Mouse (Mus musculus) C2C12 (cell line): ENCODE results near the gene Diaph3. TPM values are rescaled to one million over a fixed set of nuclear protein-coding genes. Genes with fewer than 3 reads are reported as not detected.
"Not testable (repeated sequence)": the region's sequence is repeated elsewhere in the genome, so short reads cannot be mapped to it uniquely, and the experiment has no call there.

Source experiments
- H3K27me3 ChIP-seq: one replicate; pipeline ENCODE4 v1.6.1; 2011; ENCODE audit not compliant: control insufficient read depth, insufficient read depth, insufficient read length
- H3K36me3 ChIP-seq: one replicate; pipeline ENCODE4 v1.6.1; 2011; ENCODE audit not compliant: control insufficient read depth, insufficient read depth
- H3K4me3 ChIP-seq: one replicate; pipeline ENCODE4 v1.5.1; 2011; ENCODE audit warnings: mild to moderate bottlenecking, control low read depth; ENCODE audit not compliant: poor library complexity, insufficient read depth, severe bottlenecking
- H3K79me2 ChIP-seq: one replicate; pipeline ENCODE4 v1.6.1; 2011; ENCODE audit not compliant: control insufficient read depth, insufficient read depth
- H3K79me3 ChIP-seq: one replicate; pipeline ENCODE4 v1.6.1; 2011; ENCODE audit warnings: low read depth, control low read depth
- H3ac ChIP-seq: one replicate; pipeline ENCODE3; 2011; ENCODE audit warnings: low read depth; ENCODE audit not compliant: control insufficient read depth, insufficient read length
- CEBPB ChIP-seq: IDR thresholded peaks from one replicate; pipeline ENCODE4 v1.6.1; 2011; ENCODE audit warnings: low read depth, mild to moderate bottlenecking, control low read depth, moderate library complexity
- CTCF ChIP-seq: IDR thresholded peaks from one replicate; pipeline ENCODE4 v1.5.1; 2011; ENCODE audit not compliant: control insufficient read depth, insufficient read depth, insufficient read length
- FOSL1 ChIP-seq: IDR thresholded peaks from one replicate; pipeline ENCODE4 v1.8.0; 2011; ENCODE audit warnings: mild to moderate bottlenecking, low read length; ENCODE audit not compliant: poor library complexity, insufficient read depth, severe bottlenecking
- MAX ChIP-seq: IDR thresholded peaks from one replicate; pipeline ENCODE4 v1.6.1; 2011; ENCODE audit warnings: mild to moderate bottlenecking, control low read depth
- MYOD1 ChIP-seq: IDR thresholded peaks from one replicate; pipeline ENCODE4 v1.6.1; 2011; ENCODE audit warnings: low read depth; ENCODE audit not compliant: control insufficient read depth, insufficient read length
- MYOG ChIP-seq: IDR thresholded peaks from one replicate; pipeline ENCODE4 v1.6.1; 2011; ENCODE audit not compliant: control insufficient read depth, insufficient read length; ENCODE audit errors: extremely low read depth
- USF1 ChIP-seq: IDR thresholded peaks from one replicate; pipeline ENCODE4 v1.6.1; 2011; ENCODE audit warnings: low read depth, mild to moderate bottlenecking, control low read depth, moderate library complexity
- polyA plus RNA-seq: library from polyadenylated mRNA; unstranded; fragments of >200 nt; fragmentation: generic; extraction: Trizol; gene quantifications from one replicate; pipeline ENCODE4 v1.2.1, GENCODE M21; 2012; ENCODE audit warnings: missing spikeins

The Diaph3 gene
- polyA plus RNA-seq, 1 experiment, result 14.3 TPM

GRCm38 (mm10) chr14:87091108-87091507, 49.9 kb downstream of the Diaph3 start:
- peaks cover 35% of the 10 kb centered on the region for H3K79me3 ChIP-seq
- H3K4me3 ChIP-seq, result no peak overlapping the region
- TF ChIP-seq CTCF (no peak), FOSL1 (no peak), USF1 (no peak), CEBPB (no peak), MAX (no peak)
- no peaks in the 10 kb centered on the region for H3K27me3 ChIP-seq
- no peak overlapping the region for H3ac ChIP-seq
- peaks cover 20% of the 10 kb centered on the region for H3K36me3 ChIP-seq
- peaks cover 56% of the 10 kb centered on the region for H3K79me2 ChIP-seq

- peaks cover 23% of the 10 kb centered on the region for H3K79me3 ChIP-seq
- no peaks in the 10 kb centered on the region for H3K27me3 ChIP-seq
- H3K36me3 ChIP-seq, result peaks cover 20% of the 10 kb centered on the region
- H3K79me2 ChIP-seq, result peaks cover 41% of the 10 kb centered on the region
- TF ChIP-seq FOSL1, result no peak
- TF ChIP-seq USF1, result no peak
- no peak overlapping the region for H3ac ChIP-seq
- no peak overlapping the region for H3K4me3 ChIP-seq
Observed at GRCm38 (mm10) chr14:87088928-87089327, 52.1 kb downstream of the Diaph3 start.

GRCm38 (mm10) chr14:87088456-87088855, 52.6 kb downstream of the Diaph3 start:
- H3K79me2 ChIP-seq, result peaks cover 41% of the 10 kb centered on the region
- peaks cover 20% of the 10 kb centered on the region for H3K36me3 ChIP-seq
- no peak overlapping the region for H3K4me3 ChIP-seq
- TF ChIP-seq CEBPB, result no peak
- TF ChIP-seq MAX, result no peak
- TF ChIP-seq CTCF, result no peak
- no peak for TF ChIP-seq USF1
- no peaks in the 10 kb centered on the region for H3K27me3 ChIP-seq
- no peak overlapping the region for H3ac ChIP-seq
- peaks cover 19% of the 10 kb centered on the region for H3K79me3 ChIP-seq

GRCm38 (mm10) chr14:87087996-87088395, 53.0 kb downstream of the Diaph3 start:
- H3K79me2 ChIP-seq, result peaks cover 40% of the 10 kb centered on the region
- H3K36me3 ChIP-seq, result peaks cover 20% of the 10 kb centered on the region
- peaks cover 19% of the 10 kb centered on the region for H3K79me3 ChIP-seq
- H3K4me3 ChIP-seq, result no peak overlapping the region
- no peak overlapping the region for H3ac ChIP-seq
- H3K27me3 ChIP-seq, result no peaks in the 10 kb centered on the region
- TF ChIP-seq MYOG (no peak), CEBPB (no peak), MAX (no peak), MYOD1 (no peak), USF1 (no peak), FOSL1 (no peak), CTCF (no peak)

- Histone ChIP-seq H3K36me3 (peaks cover 12% of the 10 kb centered on the region), H3K79me2 (peaks cover 47% of the 10 kb centered on the region), H3K79me3 (peaks cover 17% of the 10 kb centered on the region)
- not testable (repeated sequence) for H3K4me3 ChIP-seq, H3K27me3 ChIP-seq, H3ac ChIP-seq
Observed at GRCm38 (mm10) chr14:87084906-87085305, 56.1 kb downstream of the Diaph3 start.

- no peak overlapping the region for H3ac ChIP-seq
- TF ChIP-seq CEBPB (no peak), FOSL1 (no peak), MAX (no peak), CTCF (no peak), MYOG (no peak), USF1 (no peak), MYOD1 (no peak)
- peaks cover 3% of the 10 kb centered on the region for H3K36me3 ChIP-seq
- H3K79me2 ChIP-seq, result peaks cover 56% of the 10 kb centered on the region
- H3K27me3 ChIP-seq, result no peaks in the 10 kb centered on the region
- H3K4me3 ChIP-seq, result no peak overlapping the region
- peaks cover 19% of the 10 kb centered on the region for H3K79me3 ChIP-seq
Observed at GRCm38 (mm10) chr14:87083911-87084310, 57.1 kb downstream of the Diaph3 start.
